Mouse (Mus musculus) bone marrow, adult 2 months (tissue): ENCODE measurements around the gene Elf2.

ENCODE experiments used
- CTCF ChIP-seq: fragments of 200-500 bp; IDR thresholded peaks from 2 replicates; pipeline ENCODE4 v1.5.1; 2011; ENCODE audit warnings: low read length, control low read depth; ENCODE audit not compliant: control insufficient read depth, insufficient read depth
- POLR2A ChIP-seq: fragments of 200-500 bp; IDR thresholded peaks from 2 replicates; pipeline ENCODE4 v1.6.1; 2011; ENCODE audit warnings: low read depth, mild to moderate bottlenecking, control low read depth, low read length, borderline replicate concordance; ENCODE audit not compliant: control insufficient read depth

- TF ChIP-seq CTCF, result no peak
- TF ChIP-seq POLR2A, result no peak
Measured at GRCm38 (mm10) chr3:51278433-51278832, 62.0 kb downstream of the Elf2 start.
